Mouse (Mus musculus): ENCODE data around the gene Itgb4. TPM values are rescaled to one million over a fixed set of nuclear protein-coding genes. Genes with fewer than 3 reads are reported as not detected.

Itgb4 gene
- polyA plus RNA-seq, 1 experiment from 2014 or later: 10.2 TPM

- 89% methylated on average over 11 of the region's 11 CpGs for WGBS
- ATAC-seq (ENCODE audit: insufficient number of reproducible peaks, insufficient read depth, low FRiP score, low read depth): no peak
Measured at GRCm38 (mm10) chr11:116008411-116008810, 33.9 kb downstream of the Itgb4 start.

GRCm38 (mm10) chr11:116008832-116009375, 34.4 kb downstream of the Itgb4 start:
- H3K4me3 ChIP-seq (ENCODE audit: low read depth, low read length): no peak overlapping the region
- H3K27me3 ChIP-seq (ENCODE audit: control insufficient read depth, insufficient read depth, low read length): no peaks in the 10 kb centered on the region
- H3K27ac ChIP-seq (ENCODE audit: low read length): no peak overlapping the region
- no peak for ATAC-seq (ENCODE audit: insufficient number of reproducible peaks, insufficient read depth, low FRiP score, low read depth)
- peaks cover 23% of the 10 kb centered on the region for H3K36me3 ChIP-seq (ENCODE audit: control insufficient read depth, insufficient read depth, low read length)
- H3K9me3 ChIP-seq (ENCODE audit: control insufficient read depth, low read depth, low read length): no peaks in the 10 kb centered on the region
- H3K4me2 ChIP-seq (replicated peaks; ENCODE audit: low read depth, low read length): no peak overlapping the region
- no peak overlapping the region for H3K9ac ChIP-seq (replicated peaks; ENCODE audit: low read depth, low read length)
- WGBS: 94% methylated on average over 13 of the region's 13 CpGs
- H3K4me1 ChIP-seq (ENCODE audit: control insufficient read depth, insufficient read depth, low read length): peaks cover 16% of the 10 kb centered on the region

More at GRCm38 (mm10) chr11:116008411-116008810, 33.9 kb downstream of the Itgb4 start:
- Histone ChIP-seq H3K27me3 (ENCODE audit: control insufficient read depth, insufficient read depth, low read length) (no peaks in the 10 kb centered on the region), H3K27ac (ENCODE audit: low read length) (no peak overlapping the region), H3K9ac (replicated peaks; ENCODE audit: low read depth, low read length) (no peak overlapping the region), H3K36me3 (ENCODE audit: control insufficient read depth, insufficient read depth, low read length) (peaks cover 23% of the 10 kb centered on the region), H3K4me2 (replicated peaks; ENCODE audit: low read depth, low read length) (no peak overlapping the region), H3K4me3 (ENCODE audit: low read depth, low read length) (no peak overlapping the region), H3K9me3 (ENCODE audit: control insufficient read depth, low read depth, low read length) (no peaks in the 10 kb centered on the region), H3K4me1 (ENCODE audit: control insufficient read depth, insufficient read depth, low read length) (peaks cover 16% of the 10 kb centered on the region)

- Histone ChIP-seq H3K4me1 (ENCODE audit: control insufficient read depth, insufficient read depth, low read length) (peaks cover 16% of the 10 kb centered on the region), H3K9me3 (ENCODE audit: control insufficient read depth, low read depth, low read length) (no peaks in the 10 kb centered on the region), H3K27me3 (ENCODE audit: control insufficient read depth, insufficient read depth, low read length) (no peaks in the 10 kb centered on the region), H3K4me3 (ENCODE audit: low read depth, low read length) (no peak overlapping the region), H3K36me3 (ENCODE audit: control insufficient read depth, insufficient read depth, low read length) (peaks cover 23% of the 10 kb centered on the region), H3K4me2 (replicated peaks; ENCODE audit: low read depth, low read length) (no peak overlapping the region), H3K27ac (ENCODE audit: low read length) (no peak overlapping the region), H3K9ac (replicated peaks; ENCODE audit: low read depth, low read length) (no peak overlapping the region)
- no peak for ATAC-seq (ENCODE audit: insufficient number of reproducible peaks, insufficient read depth, low FRiP score, low read depth)
- 93% methylated on average over 11 of the region's 11 CpGs for WGBS
Measured at GRCm38 (mm10) chr11:116009661-116010060, 35.2 kb downstream of the Itgb4 start.

- no peak for ATAC-seq (ENCODE audit: insufficient number of reproducible peaks, insufficient read depth, low FRiP score, low read depth)
- Histone ChIP-seq H3K9me3 (ENCODE audit: control insufficient read depth, low read depth, low read length) (no peaks in the 10 kb centered on the region), H3K4me1 (ENCODE audit: control insufficient read depth, insufficient read depth, low read length) (peaks cover 16% of the 10 kb centered on the region), H3K27ac (ENCODE audit: low read length) (no peak overlapping the region), H3K27me3 (ENCODE audit: control insufficient read depth, insufficient read depth, low read length) (no peaks in the 10 kb centered on the region), H3K9ac (replicated peaks; ENCODE audit: low read depth, low read length) (no peak overlapping the region), H3K4me2 (replicated peaks; ENCODE audit: low read depth, low read length) (no peak overlapping the region), H3K36me3 (ENCODE audit: control insufficient read depth, insufficient read depth, low read length) (peaks cover 23% of the 10 kb centered on the region), H3K4me3 (ENCODE audit: low read depth, low read length) (no peak overlapping the region)
- 90% methylated on average over 8 of the region's 8 CpGs for WGBS
Measured at GRCm38 (mm10) chr11:116010146-116010545, 35.6 kb downstream of the Itgb4 start.

GRCm38 (mm10) chr11:116010948-116011347, 36.4 kb downstream of the Itgb4 start:
- H3K27me3 ChIP-seq (ENCODE audit: control insufficient read depth, insufficient read depth, low read length): no peaks in the 10 kb centered on the region
- H3K4me3 ChIP-seq (ENCODE audit: low read depth, low read length): no peak overlapping the region
- H3K27ac ChIP-seq (ENCODE audit: low read length): no peak overlapping the region
- H3K4me2 ChIP-seq (replicated peaks; ENCODE audit: low read depth, low read length): no peak overlapping the region
- H3K4me1 ChIP-seq (ENCODE audit: control insufficient read depth, insufficient read depth, low read length): peaks cover 11% of the 10 kb centered on the region
- no peak for ATAC-seq (ENCODE audit: insufficient number of reproducible peaks, insufficient read depth, low FRiP score, low read depth)
- no peak overlapping the region for H3K9ac ChIP-seq (replicated peaks; ENCODE audit: low read depth, low read length)
- H3K36me3 ChIP-seq (ENCODE audit: control insufficient read depth, insufficient read depth, low read length): peaks cover 23% of the 10 kb centered on the region
- 87% methylated on average over 5 of the region's 5 CpGs for WGBS
- H3K9me3 ChIP-seq (ENCODE audit: control insufficient read depth, low read depth, low read length): no peaks in the 10 kb centered on the region

- H3K4me2 ChIP-seq (replicated peaks; ENCODE audit: low read depth, low read length): peak overlapping the region; percentile 65
- ATAC-seq (ENCODE audit: insufficient number of reproducible peaks, insufficient read depth, low FRiP score, low read depth): no peak
- H3K27ac ChIP-seq (ENCODE audit: low read length): peak overlapping the region; percentile 91
- 15% methylated on average over 13 of the region's 14 CpGs for WGBS
- H3K4me1 ChIP-seq (ENCODE audit: control insufficient read depth, insufficient read depth, low read length): peaks cover 11% of the 10 kb centered on the region
- H3K36me3 ChIP-seq (ENCODE audit: control insufficient read depth, insufficient read depth, low read length): peaks cover 23% of the 10 kb centered on the region
- peak overlapping the region; percentile 56 for H3K4me3 ChIP-seq (ENCODE audit: low read depth, low read length)
- H3K9ac ChIP-seq (replicated peaks; ENCODE audit: low read depth, low read length): peak overlapping the region; percentile 66
- H3K27me3 ChIP-seq (ENCODE audit: control insufficient read depth, insufficient read depth, low read length): no peaks in the 10 kb centered on the region
- H3K9me3 ChIP-seq (ENCODE audit: control insufficient read depth, low read depth, low read length): no peaks in the 10 kb centered on the region
Measured at GRCm38 (mm10) chr11:116011529-116012261, 37.2 kb downstream of the Itgb4 start.

- Histone ChIP-seq H3K9ac (replicated peaks; ENCODE audit: low read depth, low read length) (peak within 1 kb of the TSS; percentile 66), H3K4me3 (ENCODE audit: low read depth, low read length) (peak within 1 kb of the TSS; percentile 56), H3K9me3 (ENCODE audit: control insufficient read depth, low read depth, low read length) (no peaks in the 10 kb centered on the region), H3K4me2 (replicated peaks; ENCODE audit: low read depth, low read length) (peak within 1 kb of the TSS; percentile 65), H3K27ac (ENCODE audit: low read length) (peak within 1 kb of the TSS; percentile 91), H3K4me1 (ENCODE audit: control insufficient read depth, insufficient read depth, low read length) (peaks cover 11% of the 10 kb centered on the region), H3K36me3 (ENCODE audit: control insufficient read depth, insufficient read depth, low read length) (peaks cover 17% of the 10 kb centered on the region), H3K27me3 (ENCODE audit: control insufficient read depth, insufficient read depth, low read length) (no peaks in the 10 kb centered on the region)
- 0% methylated on average over 55 of the region's 55 CpGs for WGBS
- peak; percentile 89 for ATAC-seq (ENCODE audit: insufficient number of reproducible peaks, insufficient read depth, low FRiP score, low read depth)
Measured at GRCm38 (mm10) chr11:116012262-116012947, 37.9 kb downstream of the Itgb4 start, which contains the start of gene Galk1. TSS of gene Galk1 (minus strand) at chr11:116012719.

- peaks cover 11% of the 10 kb centered on the region for H3K4me1 ChIP-seq (ENCODE audit: control insufficient read depth, insufficient read depth, low read length)
- peak overlapping the region; percentile 17; the same call in 1 of the 2 replicates for H3K27ac ChIP-seq (ENCODE audit: low read length)
- 54% methylated on average over 8 of the region's 8 CpGs for WGBS
- H3K9ac ChIP-seq (replicated peaks; ENCODE audit: low read depth, low read length): no peak overlapping the region
- no peaks in the 10 kb centered on the region for H3K9me3 ChIP-seq (ENCODE audit: control insufficient read depth, low read depth, low read length)
- peaks cover under 1% of the 10 kb centered on the region; the same call in 1 of the 2 replicates for H3K36me3 ChIP-seq (ENCODE audit: control insufficient read depth, insufficient read depth, low read length)
- H3K4me3 ChIP-seq (ENCODE audit: low read depth, low read length): no peak overlapping the region
- no peak overlapping the region for H3K4me2 ChIP-seq (replicated peaks; ENCODE audit: low read depth, low read length)
- H3K27me3 ChIP-seq (ENCODE audit: control insufficient read depth, insufficient read depth, low read length): no peaks in the 10 kb centered on the region
- ATAC-seq (ENCODE audit: insufficient number of reproducible peaks, insufficient read depth, low FRiP score, low read depth): peak; percentile 1; the same call in 1 of the 2 replicates
Measured at GRCm38 (mm10) chr11:116014821-116015220, 40.3 kb downstream of the Itgb4 start.

All from stomach, embryonic 14.5 days (tissue).